Mouse (Mus musculus) forebrain, embryonic 13.5 days (tissue): ENCODE measurements around the gene Ccl27a. TPM values are rescaled to one million over a fixed set of nuclear protein-coding genes. Genes with fewer than 3 reads are reported as not detected.

ENCODE experiments used
- polyA plus RNA-seq: library from polyadenylated mRNA; unstranded; fragments of >200 nt; fragmentation: Nextera tagmentation; extraction: Ambion mirVana; gene quantifications from 2 replicates; pipeline ENCODE4 v1.2.1, GENCODE M21; 2015

The Ccl27a gene
- polyA plus RNA-seq, 1 experiment from 2014 or later, result 159 TPM

Other genes with a start within 250 kb of the Ccl27a start
- gene Fam219a, start 204.7 kb downstream of the Ccl27a start, polyA plus RNA-seq, result 8.0 and 10.8 TPM in 2 replicates
- 1.0 and 2.2 TPM in 2 replicates for gene Dnaic1, start 204.5 kb downstream of the Ccl27a start, polyA plus RNA-seq
- gene Enho, start 133.9 kb downstream of the Ccl27a start, polyA plus RNA-seq, result 47.8 and 50.6 TPM in 2 replicates
- gene Cntfr, start 77.2 kb downstream of the Ccl27a start, polyA plus RNA-seq, result 21.1 and 21.8 TPM in 2 replicates
- 28.1 and 30.7 TPM in 2 replicates for gene Il11ra1, start 74.3 kb downstream of the Ccl27a start, polyA plus RNA-seq
- 80.7 and 83.8 TPM in 2 replicates for gene Rpp25l, start 60.7 kb downstream of the Ccl27a start, polyA plus RNA-seq
- 259 and 262 TPM in 2 replicates for gene Dctn3, start 51.1 kb downstream of the Ccl27a start, polyA plus RNA-seq
- 0.26 TPM in 2 replicates for gene Arid3c, start 43.1 kb downstream of the Ccl27a start, polyA plus RNA-seq
- 16.2 and 17.5 TPM in 2 replicates for gene Galt, start 19.0 kb downstream of the Ccl27a start, polyA plus RNA-seq
- 47.5 and 55.4 TPM in 2 replicates for gene Sigmar1, start 18.1 kb downstream of the Ccl27a start, polyA plus RNA-seq
- gene Gm21541, start 129.4 kb upstream of the Ccl27a start, polyA plus RNA-seq, result not detected in 2 replicates
- gene Gm20878, start 167.3 kb upstream of the Ccl27a start, polyA plus RNA-seq, result 5.4 and 6.6 TPM in 2 replicates
- 0.23 TPM in 1 of 2 replicates, not detected in the other for gene Fam205a4, start 191.8 kb upstream of the Ccl27a start, polyA plus RNA-seq